Mouse (Mus musculus) hindbrain, embryonic 14.5 days (tissue): ENCODE data around the gene Ube2g1. TPM values are rescaled to one million over a fixed set of nuclear protein-coding genes. Genes with fewer than 3 reads are reported as not detected.

Experiments used
- ATAC-seq: fragments of 200-750 bp; cut with Nextera tagmentation; 2 replicates; pipeline ENCODE4 v1.8.0; 2017; ENCODE audit warnings: moderate number of reproducible peaks, mild to moderate bottlenecking, moderate TSS enrichment, moderate library complexity; ENCODE audit not compliant: low FRiP score
- DNase-seq: peaks from one replicate; pipeline ENCODE4 v3.0.0-alpha.2; 2015; ENCODE audit warnings: low spot score
- H3K27ac ChIP-seq: fragments of 300-500 bp; sonication (generic); 2 replicates; pipeline ENCODE4 v1.5.1; 2014; ENCODE audit warnings: mild to moderate bottlenecking, moderate library complexity
- H3K27me3 ChIP-seq: fragments of 300-500 bp; sonication (generic); 2 replicates; pipeline ENCODE4 v1.6.1; 2014; ENCODE audit warnings: mild to moderate bottlenecking, low read length, mixed read lengths; ENCODE audit not compliant: control insufficient read depth, insufficient read depth
- H3K36me3 ChIP-seq: fragments of 300-500 bp; sonication (generic); replicated peaks from 2 replicates; pipeline ENCODE4 v1.6.1; 2014; ENCODE audit not compliant: control insufficient read depth, insufficient read depth
- H3K4me1 ChIP-seq: fragments of 300-500 bp; sonication (generic); replicated peaks from 2 replicates; pipeline ENCODE4 v1.6.1; 2014; ENCODE audit warnings: antibody characterized with exemption, low read length, mixed read lengths; ENCODE audit not compliant: control insufficient read depth, insufficient read depth
- H3K4me2 ChIP-seq: fragments of 300-500 bp; sonication (generic); replicated peaks from 2 replicates; pipeline ENCODE4 v1.6.1; 2014; ENCODE audit warnings: mild to moderate bottlenecking, moderate library complexity
- H3K4me3 ChIP-seq: fragments of 300-500 bp; sonication (generic); replicated peaks from 2 replicates; pipeline ENCODE4 v1.5.1; 2014; ENCODE audit warnings: mild to moderate bottlenecking, low read length
- H3K9ac ChIP-seq: fragments of 300-500 bp; sonication (generic); 2 replicates; pipeline ENCODE4 v1.6.1; 2014
- H3K9me3 ChIP-seq: fragments of 300-500 bp; sonication (generic); 2 replicates; pipeline ENCODE4 v1.6.1; 2016; ENCODE audit warnings: low read length; ENCODE audit not compliant: control insufficient read depth
- WGBS: fragments of 180-500 bp; shearing (Covaris S2); extraction: QIAGEN DNeasy Blood & Tissue Kit; methylation state at CpG from one replicate; pipeline ENCODE4 v1.1.7; 2014; 5-methylcytosine and 5-hydroxymethylcytosine counted together
- polyA plus RNA-seq: library from polyadenylated mRNA; unstranded; fragments of >200 nt; fragmentation: Nextera tagmentation; extraction: Ambion mirVana; gene quantifications from 2 replicates; pipeline ENCODE4 v1.2.1, GENCODE M21; 2014

Gene Ube2g1
- 92.9 and 102 TPM in 2 replicates for polyA plus RNA-seq

DNA sequence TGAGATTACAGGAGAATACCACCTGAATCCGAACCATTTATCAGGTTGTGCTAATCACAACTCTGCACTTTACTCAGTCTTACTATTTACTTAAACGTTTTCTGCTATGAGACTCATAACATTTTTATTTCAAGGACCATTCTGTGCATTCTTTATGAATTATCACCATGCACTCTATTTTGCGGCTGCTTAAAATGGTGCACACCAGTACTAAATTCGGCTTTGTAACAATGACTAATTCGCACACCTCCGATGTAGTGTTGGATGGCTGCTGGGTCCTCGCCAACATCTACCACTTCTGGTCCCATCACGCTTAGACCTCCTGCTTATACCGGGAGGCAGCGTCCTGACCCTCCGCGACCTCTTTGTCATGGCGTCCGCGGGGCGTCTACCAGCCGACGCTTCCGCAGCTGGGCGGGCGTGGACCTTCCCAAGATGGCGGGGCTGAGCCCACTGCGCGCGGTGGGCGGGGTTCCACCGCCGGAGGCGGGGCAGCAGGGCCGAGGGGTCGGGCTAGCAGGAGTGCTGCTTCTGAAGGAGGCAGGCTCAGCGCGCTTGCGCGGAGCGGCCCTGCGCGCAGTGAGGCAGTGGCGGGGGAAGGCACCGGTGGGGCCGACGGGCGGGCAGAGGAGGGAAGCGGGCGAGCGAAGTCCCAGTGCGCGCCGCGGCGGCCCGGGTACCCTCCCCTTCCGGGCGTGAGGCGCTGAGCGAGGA, at the start of gene Ube2g1:
Gene Ube2g1, plus strand, starts transcription at position 590 of the 714 bp plus-strand sequence.
- Histone ChIP-seq H3K4me2 (peak within 1 kb of the TSS; percentile 65), H3K9ac (peak within 1 kb of the TSS; percentile 98), H3K4me1 (peaks cover 22% of the 10 kb centered on the region), H3K36me3 (no peaks in the 10 kb centered on the region), H3K4me3 (peak within 1 kb of the TSS; percentile 95), H3K27me3 (no peaks in the 10 kb centered on the region), H3K9me3 (no peaks in the 10 kb centered on the region), H3K27ac (peak within 1 kb of the TSS; percentile 97)
- ATAC-seq (peak; percentile 94), DNase-seq (peak; percentile 99)
- WGBS = 4% methylated on average over 37 of the region's 56 CpGs

DNA sequence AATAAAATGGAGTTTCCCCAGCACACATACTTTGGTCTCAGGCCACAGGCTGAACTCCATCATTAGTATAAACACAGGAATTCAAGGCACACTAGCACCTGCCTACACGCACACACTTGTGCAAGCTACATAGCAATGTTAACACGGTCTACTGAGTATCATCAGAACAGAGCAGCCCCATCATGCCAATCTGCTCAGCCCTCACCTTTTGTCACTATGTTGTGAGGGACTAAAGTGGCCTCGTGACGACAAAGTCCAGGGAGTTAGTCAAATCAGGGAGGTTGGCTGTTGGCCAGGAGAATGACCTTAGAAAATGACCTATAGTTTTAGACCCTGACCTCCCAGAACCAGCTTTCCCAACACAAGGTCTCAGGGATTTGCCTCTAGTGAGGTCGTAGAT, 48.9 kb upstream of the Ube2g1 start:
- no peak overlapping the region for H3K4me2 ChIP-seq
- no peaks in the 10 kb centered on the region for H3K9me3 ChIP-seq
- ATAC-seq (no peak), DNase-seq (no peak)
- H3K27ac ChIP-seq = no peak overlapping the region
- 80% methylated on average over 5 of the region's 5 CpGs for WGBS
- no peak overlapping the region for H3K4me3 ChIP-seq
- no peak overlapping the region for H3K9ac ChIP-seq
- no peaks in the 10 kb centered on the region for H3K27me3 ChIP-seq
- no peaks in the 10 kb centered on the region for H3K36me3 ChIP-seq
- H3K4me1 ChIP-seq = no peaks in the 10 kb centered on the region

DNA sequence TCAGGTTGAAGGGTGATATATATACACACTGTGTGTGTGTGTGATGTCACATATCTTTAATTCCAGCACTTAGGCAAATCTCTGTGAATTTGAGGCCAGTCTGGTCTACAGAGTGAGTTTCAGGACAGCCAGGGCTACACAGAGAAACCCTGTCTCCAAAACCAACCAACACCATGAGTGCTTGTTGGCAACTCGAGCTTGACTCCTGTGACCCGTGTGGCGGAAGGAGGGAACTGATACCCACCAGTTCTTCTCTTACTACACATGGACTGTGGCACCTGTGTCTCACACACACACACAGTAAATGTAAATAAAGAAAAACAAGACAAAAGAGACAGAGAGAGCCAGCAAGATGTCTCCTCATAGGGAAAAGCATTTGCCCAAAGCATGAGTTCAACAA, 46.4 kb upstream of the Ube2g1 start:
- no peak overlapping the region for H3K4me3 ChIP-seq
- H3K4me1 ChIP-seq = no peaks in the 10 kb centered on the region
- H3K4me2 ChIP-seq = no peak overlapping the region
- DNase-seq (no peak), ATAC-seq (no peak)
- H3K9ac ChIP-seq = no peak overlapping the region
- 85% methylated on average over 3 of the region's 3 CpGs for WGBS
- no peaks in the 10 kb centered on the region for H3K9me3 ChIP-seq
- no peaks in the 10 kb centered on the region for H3K27me3 ChIP-seq
- no peak overlapping the region for H3K27ac ChIP-seq
- no peaks in the 10 kb centered on the region for H3K36me3 ChIP-seq

GRCm38 (mm10) chr11:72564232-72564807, 42.8 kb upstream of the Ube2g1 start:
- H3K9me3 ChIP-seq = no peaks in the 10 kb centered on the region
- no peaks in the 10 kb centered on the region for H3K27me3 ChIP-seq
- 24% methylated on average over 6 of the region's 6 CpGs for WGBS
- no peak overlapping the region for H3K4me2 ChIP-seq
- ATAC-seq = no peak
- DNase-seq = peak; percentile 87
- no peaks in the 10 kb centered on the region for H3K36me3 ChIP-seq
- no peak overlapping the region for H3K9ac ChIP-seq
- H3K4me3 ChIP-seq = no peak overlapping the region
- H3K4me1 ChIP-seq = no peaks in the 10 kb centered on the region
- no peak overlapping the region for H3K27ac ChIP-seq

GRCm38 (mm10) chr11:72566304-72566703, 40.8 kb upstream of the Ube2g1 start:
- DNase-seq = no peak

DNA sequence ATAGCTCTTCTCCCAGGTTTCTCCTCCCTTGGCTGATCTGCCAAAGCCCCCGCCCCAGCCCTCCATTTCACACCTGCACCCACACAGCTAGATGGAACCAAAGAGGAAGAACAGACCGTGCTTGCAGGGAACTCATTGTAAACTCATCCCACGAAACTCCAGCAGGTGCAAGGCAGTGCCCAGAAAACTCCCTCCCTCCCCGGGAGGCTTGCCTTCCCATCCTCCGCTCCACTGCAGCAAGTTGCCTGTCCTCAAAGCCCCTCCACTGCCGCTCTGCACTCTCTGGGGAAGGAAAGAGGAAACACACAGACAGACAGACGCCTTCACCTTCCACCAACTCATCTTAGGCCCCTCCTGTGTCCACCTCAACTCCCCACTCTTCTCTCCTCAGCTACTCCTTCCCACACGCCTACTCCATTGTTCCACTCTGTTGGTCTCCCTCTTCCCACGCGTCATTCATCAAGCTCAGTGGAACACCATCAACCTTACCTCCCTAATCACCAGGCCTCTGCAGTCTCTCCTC, 40.2 kb upstream of the Ube2g1 start:
- H3K4me1 ChIP-seq = no peaks in the 10 kb centered on the region
- 37% methylated on average over 10 of the region's 10 CpGs for WGBS
- H3K9me3 ChIP-seq = no peaks in the 10 kb centered on the region
- no peak for ATAC-seq
- H3K4me2 ChIP-seq = no peak overlapping the region
- no peaks in the 10 kb centered on the region for H3K27me3 ChIP-seq
- no peak overlapping the region for H3K27ac ChIP-seq
- no peak for DNase-seq
- H3K9ac ChIP-seq = no peak overlapping the region
- H3K36me3 ChIP-seq = no peaks in the 10 kb centered on the region
- no peak overlapping the region for H3K4me3 ChIP-seq

More at GRCm38 (mm10) chr11:72566304-72566703, 40.8 kb upstream of the Ube2g1 start:
- Histone ChIP-seq H3K4me3 (no peak overlapping the region), H3K4me2 (no peak overlapping the region), H3K27ac (no peak overlapping the region), H3K27me3 (no peaks in the 10 kb centered on the region), H3K4me1 (no peaks in the 10 kb centered on the region), H3K9ac (no peak overlapping the region), H3K9me3 (no peaks in the 10 kb centered on the region), H3K36me3 (no peaks in the 10 kb centered on the region)
- ATAC-seq = no peak
- WGBS = 81% methylated on average over 7 of the region's 7 CpGs

- Histone ChIP-seq H3K27ac (no peak overlapping the region), H3K4me3 (no peak overlapping the region), H3K9ac (no peak overlapping the region), H3K27me3 (no peaks in the 10 kb centered on the region), H3K9me3 (no peaks in the 10 kb centered on the region), H3K36me3 (no peaks in the 10 kb centered on the region), H3K4me1 (no peaks in the 10 kb centered on the region), H3K4me2 (no peak overlapping the region)
- DNase-seq = no peak
- no peak for ATAC-seq
- WGBS = 56% methylated on average over 8 of the region's 8 CpGs
Measured at GRCm38 (mm10) chr11:72569051-72569450, 38.0 kb upstream of the Ube2g1 start.

- H3K9ac ChIP-seq = peak overlapping the region; percentile 51
- DNase-seq = no peak
- H3K36me3 ChIP-seq = no peaks in the 10 kb centered on the region
- H3K27ac ChIP-seq = 0 out of 2 replicates have a peak overlapping the region, but pooled peaks have one; percentile 10
- peak overlapping the region; percentile 23; the same call in 1 of the 2 replicates for H3K4me3 ChIP-seq
- H3K9me3 ChIP-seq = no peaks in the 10 kb centered on the region
- no peaks in the 10 kb centered on the region for H3K4me1 ChIP-seq
- H3K27me3 ChIP-seq = no peaks in the 10 kb centered on the region
- ATAC-seq = no peak
- peak overlapping the region; percentile 49 for H3K4me2 ChIP-seq
- WGBS = 69% methylated on average over 11 of the region's 11 CpGs
Measured at GRCm38 (mm10) chr11:72569671-72570318, 37.3 kb upstream of the Ube2g1 start.

- ATAC-seq = peak; percentile 84
- WGBS = 4% methylated on average over 18 of the region's 18 CpGs
- no peaks in the 10 kb centered on the region for H3K4me1 ChIP-seq
Measured at GRCm38 (mm10) chr11:72570319-72570979, 36.6 kb upstream of the Ube2g1 start.

More at GRCm38 (mm10) chr11:72570319-72570979, 36.6 kb upstream of the Ube2g1 start:
- Histone ChIP-seq H3K36me3 (no peaks in the 10 kb centered on the region), H3K4me2 (peak overlapping the region; percentile 49), H3K4me3 (peak overlapping the region; percentile 23), H3K9ac (peak overlapping the region; percentile 51), H3K9me3 (no peaks in the 10 kb centered on the region), H3K27ac (peak overlapping the region; percentile 10; the same call in 1 of the 2 replicates), H3K27me3 (no peaks in the 10 kb centered on the region)
- DNase-seq = peak; percentile 96
